ENCODE assay signal across 8 mouse cellular contexts in genomic region chr11:78435776-78436349, GRCm38 (mm10). TPM values are rescaled to one million over a fixed set of nuclear protein-coding genes. Genes with fewer than 3 reads are reported as not detected.
DNase-seq lines count a peak whose midpoint lies in the region; ATAC-seq and TF ChIP-seq lines count a peak whose summit lies in the region.

No protein-coding gene starts in this region.

- no peaks in the 10 kb centered on the region for H3K36me3 ChIP-seq in heart, embryonic 10.5 days
- H3K36me3 ChIP-seq in liver, postnatal 0 days (replicated peaks; ENCODE audit: insufficient read depth, low read length) = no peaks in the 10 kb centered on the region
- H3K36me3 ChIP-seq in small intestine, adult 2 months (ENCODE audit: control insufficient read depth, insufficient read depth, low read length) = no peaks in the 10 kb centered on the region

- peak; percentile 53 for ATAC-seq in CD4-positive, CD25-positive, alpha-beta regulatory T cell, adult 4 months
- peak; percentile 22 to 62; a peak in 2 of 4 replicates for ATAC-seq in hematopoietic stem cell, adult 5-6 weeks (replicated peaks in 1 of 2; ENCODE audit: insufficient read depth in 1 of 2, low FRiP score in 2 of 2, low TSS enrichment in 1 of 2, low read depth in 1 of 2, poor library complexity in 2 of 2, severe bottlenecking in 2 of 2)
- no peak for ATAC-seq in liver, postnatal 0 days
- ATAC-seq in cerebellum, adult (ENCODE audit: insufficient number of reproducible peaks, low FRiP score, low TSS enrichment) = no peak

- H3K9me3 ChIP-seq in heart, embryonic 10.5 days = no peaks in the 10 kb centered on the region
- no peaks in the 10 kb centered on the region for H3K9me3 ChIP-seq in liver, postnatal 0 days (ENCODE audit: low read length)

- H3K9ac ChIP-seq in liver, postnatal 0 days (replicated peaks) = no peak overlapping the region

- peaks cover 17% of the 10 kb centered on the region for H3K4me1 ChIP-seq in heart, embryonic 10.5 days
- H3K4me1 ChIP-seq in liver, postnatal 0 days (ENCODE audit: insufficient read depth) = peaks cover 4% of the 10 kb centered on the region; the same call in 1 of the 2 replicates
- H3K4me1 ChIP-seq in small intestine, adult 2 months (ENCODE audit: control insufficient read depth, insufficient read depth, insufficient read length, low read length) = peaks cover 32% of the 10 kb centered on the region

- H3K27ac ChIP-seq in heart, embryonic 10.5 days = 0 out of 2 replicates have a peak overlapping the region, but pooled peaks have one; percentile 12
- no peak overlapping the region for H3K27ac ChIP-seq in liver, postnatal 0 days (ENCODE audit: low read depth)
- peak overlapping the region; percentile 90 for H3K27ac ChIP-seq in small intestine, adult 2 months (ENCODE audit: insufficient read depth, low read depth, low read length)

- no peak overlapping the region for H3K4me2 ChIP-seq in liver, postnatal 0 days (ENCODE audit: low read depth, low read length)

- no peak for DNase-seq in heart, embryonic 10.5 days (ENCODE audit: low spot score)
- DNase-seq in heart, adult 8-10 months (ENCODE audit: low spot score) = no peak
- DNase-seq in c-Kit-positive CD71-negative TER-119-negative erythroid progenitor cells, embryonic 14.5 days (ENCODE audit: low read depth) = peak; percentile 51
- DNase-seq in liver, postnatal 0 days = peak; percentile 69

- WGBS in heart, embryonic 10.5 days = 4% methylated on average over 19 of the region's 19 CpGs
- 12% methylated on average over 19 of the region's 19 CpGs for WGBS in liver, postnatal 0 days (ENCODE audit: insufficient replicate concordance)
- 4% methylated on average over 19 of the region's 19 CpGs for WGBS in small intestine, adult 2 months

- peak; percentile 73 for TF ChIP-seq CTCF in liver, postnatal 0 days (IDR thresholded peaks at IDR 0.05; ENCODE audit: low read depth)
- peak; percentile 88 for TF ChIP-seq CTCF in small intestine, adult 2 months (IDR thresholded peaks at IDR 0.05; ENCODE audit: extremely low read depth, insufficient read length, insufficient replicate concordance, low read depth, low read length)

- 0 out of 2 replicates have a peak, but pooled peaks cover 6% of the 10 kb centered on the region for H3K27me3 ChIP-seq in heart, embryonic 10.5 days (ENCODE audit: insufficient read depth, poor library complexity, severe bottlenecking)
- H3K27me3 ChIP-seq in liver, postnatal 0 days (ENCODE audit: insufficient read depth, low read length) = no peaks in the 10 kb centered on the region
- no peaks in the 10 kb centered on the region for H3K27me3 ChIP-seq in small intestine, adult 2 months (ENCODE audit: control insufficient read depth, insufficient read depth, low read length)

- peak overlapping the region; percentile 39 for H3K4me3 ChIP-seq in heart, embryonic 10.5 days
- no peak overlapping the region for H3K4me3 ChIP-seq in liver, postnatal 0 days (ENCODE audit: low read depth, low read length)
- peak overlapping the region; percentile 30 for H3K4me3 ChIP-seq in small intestine, adult 2 months (ENCODE audit: low read depth, low read length)

- no peak for TF ChIP-seq POLR2A in small intestine, adult 2 months (IDR thresholded peaks at IDR 0.05; ENCODE audit: low read depth, low read length)

- TF ChIP-seq EP300 in liver, postnatal 0 days (IDR thresholded peaks at IDR 0.05; ENCODE audit: low read depth) = no peak

RNA-seq across cellular contexts. Expression of gene Slc13a2, which starts 13.8 kb away (rescaled TPM):
- not detected in 2 replicates for polyA plus RNA-seq in heart, embryonic 10.5 days (2016; fragmentation: Nextera tagmentation; extraction: Ambion mirVana)
- total RNA-seq in heart, adult 8-10 months (2022) = not detected
- polyA plus RNA-seq in CD4-positive, CD25-positive, alpha-beta regulatory T cell, adult 4 months (2017; shearing (Covaris generic)) = not detected
- 0.13 TPM in 1 of 2 replicates, not detected in the other for total RNA-seq in hematopoietic stem cell, adult 5-6 weeks (2017)
- 0.07 and 0.08 TPM in 2 replicates for polyA plus RNA-seq in liver, postnatal 0 days (2015; fragmentation: Nextera tagmentation; extraction: Ambion mirVana)
- 24.9 and 374 TPM in 2 replicates for polyA plus RNA-seq in small intestine, adult 2 months (2012; rRNA removed)

RNA-seq across cellular contexts. Expression of gene Slc46a1, which starts 29.6 kb away (rescaled TPM):
- polyA plus RNA-seq in heart, embryonic 10.5 days (2016; fragmentation: Nextera tagmentation; extraction: Ambion mirVana) = 7.8 and 12.8 TPM in 2 replicates
- 1 to 10 TPM; 1.4 to 3.3 (median 1.9) TPM for total RNA-seq in heart, adult 8-10 months (2022)
- polyA plus RNA-seq in CD4-positive, CD25-positive, alpha-beta regulatory T cell, adult 4 months (2017; shearing (Covaris generic)) = 1 to 10 TPM; 1.6 to 3.5 TPM
- 0.25 and 1.3 TPM in 2 replicates for total RNA-seq in hematopoietic stem cell, adult 5-6 weeks (2017)
- 20.5 and 22.3 TPM in 2 replicates for polyA plus RNA-seq in liver, postnatal 0 days (2015; fragmentation: Nextera tagmentation; extraction: Ambion mirVana)
- polyA plus RNA-seq in small intestine, adult 2 months (2012; rRNA removed) = 117 and 341 TPM in 2 replicates

RNA-seq across cellular contexts. Expression of gene Foxn1, which starts 49.5 kb away (rescaled TPM):
- polyA plus RNA-seq in heart, embryonic 10.5 days (2016; fragmentation: Nextera tagmentation; extraction: Ambion mirVana) = 0.13 TPM in 1 of 2 replicates, not detected in the other
- not detected for total RNA-seq in heart, adult 8-10 months (2022)
- under 1 TPM in 1 of 2 experiments, not detected in 1; 0.09 TPM for polyA plus RNA-seq in CD4-positive, CD25-positive, alpha-beta regulatory T cell, adult 4 months (2017; shearing (Covaris generic))
- total RNA-seq in hematopoietic stem cell, adult 5-6 weeks (2017) = not detected in 2 replicates
- not detected in 2 replicates for polyA plus RNA-seq in liver, postnatal 0 days (2015; fragmentation: Nextera tagmentation; extraction: Ambion mirVana)
- 0.06 TPM in 1 of 2 replicates, not detected in the other for polyA plus RNA-seq in small intestine, adult 2 months (2012; rRNA removed)

Comparison
In these comparisons a context has a peak if more than half of its experiments do, and no peak if none do; other contexts are left out.
1. DNase-seq: peak in c-Kit-positive CD71-negative TER-119-negative erythroid progenitor cells, embryonic 14.5 days (single experiment) and liver, postnatal 0 days (single experiment); none in heart, embryonic 10.5 days (single experiment) and heart, adult 8-10 months (single experiment).
2. ATAC-seq: peak in CD4-positive, CD25-positive, alpha-beta regulatory T cell, adult 4 months (single experiment) and hematopoietic stem cell, adult 5-6 weeks (2 of 2); none in liver, postnatal 0 days (single experiment) and cerebellum, adult (single experiment).
3. RNA of gene Slc13a2, which starts 13.8 kb away (polyA plus RNA-seq): 24.9 to 374 TPM in small intestine, adult 2 months; 0.07 to 0.08 TPM in liver, postnatal 0 days, not detected in heart, embryonic 10.5 days and not detected in CD4-positive, CD25-positive, alpha-beta regulatory T cell, adult 4 months; every median in the first group is over 10 times any median in the second.